Mouse (Mus musculus): ENCODE results near the gene 0610012G03Rik. TPM values are rescaled to one million over a fixed set of nuclear protein-coding genes. Genes with fewer than 3 reads are reported as not detected.

0610012G03Rik gene
- polyA plus RNA-seq, 1 experiment from 2014 or later: 57.3 TPM

DNA sequence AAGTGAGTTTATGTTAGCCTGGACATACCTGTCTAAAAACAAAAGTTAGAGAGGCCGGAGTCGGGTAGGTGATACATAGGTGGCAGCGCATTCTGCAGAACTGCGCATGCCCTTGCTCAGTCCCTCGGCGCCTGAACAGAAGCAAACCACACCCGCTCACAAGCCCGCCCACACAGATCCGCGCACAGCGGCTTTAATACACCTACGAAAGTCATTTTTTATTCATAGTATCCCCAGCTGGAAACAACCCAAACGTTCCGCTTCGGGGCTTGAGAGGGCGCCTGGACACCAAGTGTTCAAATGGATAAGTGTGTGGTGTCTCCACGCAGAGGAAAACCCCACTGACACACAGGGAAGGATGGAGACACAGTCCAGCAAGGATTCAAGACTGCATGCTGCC lies 17.0 kb downstream of the 0610012G03Rik start:
- peak overlapping the region; percentile 17; the same call in 1 of the 2 replicates for H3K4me2 ChIP-seq
- H3K36me3 ChIP-seq: no peaks in the 10 kb centered on the region
- WGBS (ENCODE audit: insufficient replicate concordance): 58% methylated on average over 17 of the region's 17 CpGs
- peaks cover 20% of the 10 kb centered on the region for H3K4me1 ChIP-seq
- H3K9ac ChIP-seq: no peak overlapping the region
- no peak overlapping the region for H3K27ac ChIP-seq
- H3K9me3 ChIP-seq (replicated peaks): peaks cover under 1% of the 10 kb centered on the region; the same call in 1 of the 2 replicates
- H3K4me3 ChIP-seq: no peak overlapping the region
- no peak for ATAC-seq
- H3K27me3 ChIP-seq (replicated peaks): peaks cover 68% of the 10 kb centered on the region

- H3K4me3 ChIP-seq: no peak overlapping the region
These were observed 20.9 kb downstream of the 0610012G03Rik start for GRCm38 (mm10) chr16:31927412-31927811.

GRCm38 (mm10) chr16:31926547-31927182 lies 21.6 kb downstream of the 0610012G03Rik start:
- no peaks in the 10 kb centered on the region for H3K4me1 ChIP-seq
- no peak overlapping the region for H3K9ac ChIP-seq
- H3K4me3 ChIP-seq: no peak overlapping the region
- H3K4me2 ChIP-seq: no peak overlapping the region
- H3K27me3 ChIP-seq (replicated peaks): peaks cover 25% of the 10 kb centered on the region
- no peak for ATAC-seq
- 68% methylated on average over 13 of the region's 13 CpGs for WGBS (ENCODE audit: insufficient replicate concordance)
- no peaks in the 10 kb centered on the region for H3K36me3 ChIP-seq
- no peak overlapping the region for H3K27ac ChIP-seq
- no peaks in the 10 kb centered on the region for H3K9me3 ChIP-seq (replicated peaks)

More at GRCm38 (mm10) chr16:31927412-31927811, 20.9 kb downstream of the 0610012G03Rik start:
- Histone ChIP-seq H3K4me1 (no peaks in the 10 kb centered on the region), H3K9me3 (replicated peaks) (no peaks in the 10 kb centered on the region), H3K9ac (no peak overlapping the region), H3K36me3 (no peaks in the 10 kb centered on the region), H3K4me2 (no peak overlapping the region), H3K27me3 (replicated peaks) (peaks cover 32% of the 10 kb centered on the region), H3K27ac (no peak overlapping the region)
- no peak for ATAC-seq
- 71% methylated on average over 4 of the region's 5 CpGs for WGBS (ENCODE audit: insufficient replicate concordance)

DNA sequence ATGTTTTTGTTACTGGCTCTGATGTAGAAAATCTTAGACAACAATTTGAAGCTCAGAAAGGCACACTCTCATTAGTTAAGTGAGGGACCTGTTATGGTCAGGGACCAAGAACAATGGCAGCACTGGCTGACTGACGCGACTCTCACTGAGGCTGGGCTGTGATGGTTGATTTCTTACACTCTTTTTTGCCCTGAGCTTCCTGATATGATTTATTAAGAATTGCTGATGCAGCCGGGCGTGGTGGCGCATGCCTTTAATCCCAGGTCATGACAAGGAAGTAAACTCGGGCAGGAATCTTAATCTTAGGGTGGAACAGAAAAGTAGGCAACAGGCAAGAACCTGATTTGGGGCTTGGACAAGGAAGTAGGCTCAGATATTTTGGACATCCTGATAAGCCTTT lies 22.2 kb downstream of the 0610012G03Rik start:
- ATAC-seq: no peak
- Histone ChIP-seq H3K4me2 (no peak overlapping the region), H3K27me3 (replicated peaks) (peaks cover 19% of the 10 kb centered on the region), H3K36me3 (no peaks in the 10 kb centered on the region), H3K9me3 (replicated peaks) (no peaks in the 10 kb centered on the region), H3K9ac (no peak overlapping the region), H3K4me3 (no peak overlapping the region), H3K4me1 (no peaks in the 10 kb centered on the region), H3K27ac (no peak overlapping the region)
- 71% methylated on average over 6 of the region's 6 CpGs for WGBS (ENCODE audit: insufficient replicate concordance)

GRCm38 (mm10) chr16:31924368-31924767 lies 23.9 kb downstream of the 0610012G03Rik start:
- peaks cover 6% of the 10 kb centered on the region; the same call in 1 of the 2 replicates for H3K27me3 ChIP-seq (replicated peaks)
- no peak for ATAC-seq
- H3K36me3 ChIP-seq: no peaks in the 10 kb centered on the region
- H3K4me3 ChIP-seq: no peak overlapping the region
- no peak overlapping the region for H3K27ac ChIP-seq
- WGBS (ENCODE audit: insufficient replicate concordance): 65% methylated on average over 6 of the region's 6 CpGs
- H3K4me2 ChIP-seq: no peak overlapping the region
- no peaks in the 10 kb centered on the region for H3K9me3 ChIP-seq (replicated peaks)
- H3K4me1 ChIP-seq: no peaks in the 10 kb centered on the region
- no peak overlapping the region for H3K9ac ChIP-seq

GRCm38 (mm10) chr16:31918248-31918724 lies 30.0 kb downstream of the 0610012G03Rik start:
- WGBS (ENCODE audit: insufficient replicate concordance): 7% methylated on average over 14 of the region's 14 CpGs
- peak overlapping the region; percentile 45 for H3K4me2 ChIP-seq
- no peak overlapping the region for H3K4me3 ChIP-seq
- H3K36me3 ChIP-seq: no peaks in the 10 kb centered on the region
- 0 out of 2 replicates have a peak, but pooled peaks cover 5% of the 10 kb centered on the region for H3K27me3 ChIP-seq (replicated peaks)
- ATAC-seq: no peak
- no peak overlapping the region for H3K27ac ChIP-seq
- no peaks in the 10 kb centered on the region for H3K9me3 ChIP-seq (replicated peaks)
- H3K9ac ChIP-seq: no peak overlapping the region
- H3K4me1 ChIP-seq: peaks cover 9% of the 10 kb centered on the region; the same call in 1 of the 2 replicates

DNA sequence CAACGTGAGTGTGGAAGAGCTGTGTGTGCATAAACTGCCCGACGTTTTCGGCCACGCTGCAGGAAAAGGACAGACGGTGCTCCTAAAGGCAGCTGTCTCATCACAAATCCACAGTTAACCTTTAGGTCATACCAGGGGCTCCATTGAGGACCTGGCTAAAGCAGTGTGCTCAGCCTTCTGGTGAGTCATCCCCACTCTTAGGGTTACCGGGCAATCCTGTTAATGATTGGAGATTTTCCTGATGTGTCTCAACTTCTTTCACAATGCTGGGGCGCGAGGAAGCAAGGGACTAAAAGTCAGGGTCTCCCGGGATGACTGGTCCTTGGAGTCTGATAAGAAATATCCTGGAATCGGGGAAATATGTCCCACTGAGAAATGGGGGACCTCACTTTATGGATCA lies 30.5 kb downstream of the 0610012G03Rik start:
- ATAC-seq: no peak
- Histone ChIP-seq H3K4me2 (peak overlapping the region; percentile 45), H3K9ac (no peak overlapping the region), H3K27me3 (replicated peaks) (0 out of 2 replicates have a peak, but pooled peaks cover 6% of the 10 kb centered on the region), H3K36me3 (no peaks in the 10 kb centered on the region), H3K9me3 (replicated peaks) (no peaks in the 10 kb centered on the region), H3K27ac (no peak overlapping the region), H3K4me3 (no peak overlapping the region), H3K4me1 (peaks cover 9% of the 10 kb centered on the region; the same call in 1 of the 2 replicates)
- 52% methylated on average over 11 of the region's 11 CpGs for WGBS (ENCODE audit: insufficient replicate concordance)

GRCm38 (mm10) chr16:31910281-31910847 lies 37.9 kb downstream of the 0610012G03Rik start:
- Histone ChIP-seq H3K4me3 (no peak overlapping the region), H3K4me2 (no peak overlapping the region), H3K27me3 (replicated peaks) (peaks cover 25% of the 10 kb centered on the region), H3K9ac (no peak overlapping the region), H3K9me3 (replicated peaks) (no peaks in the 10 kb centered on the region), H3K4me1 (peaks cover 13% of the 10 kb centered on the region), H3K36me3 (no peaks in the 10 kb centered on the region), H3K27ac (no peak overlapping the region)
- no peak for ATAC-seq
- 24% methylated on average over 10 of the region's 10 CpGs for WGBS (ENCODE audit: insufficient replicate concordance)

GRCm38 (mm10) chr16:31908959-31909358 lies 39.3 kb downstream of the 0610012G03Rik start:
- Histone ChIP-seq H3K9ac (no peak overlapping the region), H3K9me3 (replicated peaks) (no peaks in the 10 kb centered on the region), H3K4me2 (no peak overlapping the region), H3K27me3 (replicated peaks) (peaks cover 25% of the 10 kb centered on the region), H3K27ac (no peak overlapping the region), H3K36me3 (no peaks in the 10 kb centered on the region), H3K4me3 (no peak overlapping the region), H3K4me1 (peaks cover 13% of the 10 kb centered on the region)
- WGBS (ENCODE audit: insufficient replicate concordance): 65% methylated on average over 11 of the region's 11 CpGs
- ATAC-seq: no peak

- no peak for ATAC-seq
- peaks cover 21% of the 10 kb centered on the region for H3K27me3 ChIP-seq (replicated peaks)
- no peak overlapping the region for H3K27ac ChIP-seq
- H3K4me2 ChIP-seq: peak overlapping the region; percentile 52
- H3K4me3 ChIP-seq: peak overlapping the region; percentile 15; the same call in 1 of the 2 replicates
- H3K9ac ChIP-seq: no peak overlapping the region
- no peaks in the 10 kb centered on the region for H3K9me3 ChIP-seq (replicated peaks)
- H3K4me1 ChIP-seq: peaks cover 13% of the 10 kb centered on the region
- WGBS (ENCODE audit: insufficient replicate concordance): 7% methylated on average over 9 of the region's 9 CpGs
- H3K36me3 ChIP-seq: no peaks in the 10 kb centered on the region
These were observed 41.4 kb downstream of the 0610012G03Rik start for GRCm38 (mm10) chr16:31906896-31907295.

GRCm38 (mm10) chr16:31905891-31906825 lies 42.1 kb downstream of the 0610012G03Rik start:
- Histone ChIP-seq H3K36me3 (no peaks in the 10 kb centered on the region), H3K27me3 (replicated peaks) (peaks cover 21% of the 10 kb centered on the region), H3K4me1 (peaks cover 13% of the 10 kb centered on the region), H3K9me3 (replicated peaks) (no peaks in the 10 kb centered on the region), H3K4me3 (0 out of 2 replicates have a peak overlapping the region, but pooled peaks have one; percentile 15), H3K4me2 (peak overlapping the region; percentile 52), H3K27ac (no peak overlapping the region), H3K9ac (no peak overlapping the region)
- 34% methylated on average over 20 of the region's 20 CpGs for WGBS (ENCODE audit: insufficient replicate concordance)
- no peak for ATAC-seq

Data from liver, embryonic 12.5 days (tissue).